Mouse (Mus musculus) embryo, embryonic 9.5 days (tissue): ENCODE results near the gene Lurap1.

Experiments
- DNase-seq: peaks from one replicate; pipeline ENCODE4 v3.0.0-alpha.2; 2017; ENCODE audit errors: extremely low spot score

Gene Lurap1

DNA sequence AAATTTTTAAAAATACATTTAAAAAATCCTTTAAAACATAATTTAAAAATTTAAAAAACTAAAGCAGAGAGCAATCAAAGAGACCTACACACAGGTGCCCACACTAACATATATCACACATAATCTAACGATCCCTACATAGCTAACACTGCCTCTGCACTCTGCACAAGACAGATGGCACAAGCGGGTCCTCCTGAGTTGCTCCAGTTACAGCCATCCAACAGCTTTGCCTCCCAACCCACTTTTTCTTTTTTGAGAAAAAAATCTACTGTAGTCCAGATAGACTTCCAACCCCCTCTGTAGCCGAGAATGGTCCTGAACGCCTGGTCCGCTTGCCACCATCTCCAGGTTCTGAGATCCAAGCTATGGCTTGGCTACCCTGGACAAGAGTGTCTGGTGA is 45.9 kb downstream of the Lurap1 start:
- DNase-seq = no peak

DNA sequence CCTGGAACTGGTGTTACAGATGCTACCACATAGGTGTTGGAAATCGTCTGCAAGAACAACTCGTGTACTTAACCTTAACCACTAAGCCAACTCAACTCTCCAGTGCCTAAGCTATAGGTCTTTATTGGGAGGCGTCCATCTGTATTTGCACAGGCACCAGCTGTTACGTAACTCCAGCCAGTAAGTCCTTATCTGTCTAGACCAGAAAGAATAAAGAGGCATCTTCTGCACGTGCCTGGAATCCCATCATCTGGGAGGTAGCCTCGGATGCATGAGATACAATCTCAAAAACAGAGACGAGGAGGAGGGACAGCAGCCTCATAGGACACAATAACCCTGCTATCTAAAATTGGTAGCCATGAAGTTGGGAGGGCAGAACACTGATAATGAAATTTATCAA is 50.2 kb downstream of the Lurap1 start:
- no peak for DNase-seq

DNA sequence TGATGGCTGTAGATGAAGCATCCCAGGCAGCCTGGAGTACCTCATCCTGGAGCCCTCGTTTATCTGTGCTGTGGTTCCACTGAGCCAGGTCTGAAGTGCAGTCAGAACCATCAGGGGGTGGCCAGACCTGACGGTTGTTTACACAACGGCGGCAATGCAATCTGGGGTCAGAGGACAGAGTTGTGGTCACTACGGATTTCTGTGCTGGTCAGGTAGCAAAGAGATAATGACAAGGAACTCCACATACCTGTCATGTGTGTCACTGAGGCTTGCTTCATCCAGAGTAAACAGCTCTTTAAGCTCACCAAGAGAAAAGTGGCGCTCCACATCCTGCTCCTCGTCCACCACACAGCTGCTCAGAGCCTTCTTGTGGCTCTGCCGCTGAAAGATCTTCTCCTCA is 53.9 kb downstream of the Lurap1 start:
- DNase-seq = no peak

DNA sequence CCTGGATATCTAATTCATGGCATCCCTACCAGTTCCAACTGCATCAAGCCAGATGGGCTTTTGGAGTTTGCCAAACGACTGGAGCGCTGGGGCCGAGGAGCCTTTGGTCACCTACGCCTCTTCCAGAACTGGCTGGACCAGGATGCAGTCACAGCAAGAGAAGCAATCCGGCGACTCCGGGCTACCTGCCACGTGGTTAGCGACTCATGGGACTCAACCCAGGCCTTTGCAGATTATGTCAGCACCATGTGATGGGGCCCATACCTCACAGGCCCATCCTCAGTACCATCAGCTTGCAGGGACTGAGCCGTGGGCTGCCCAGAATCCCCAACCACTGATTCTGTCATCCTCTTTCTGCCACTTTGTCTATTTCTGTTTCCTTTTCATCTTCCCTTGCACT is 54.8 kb downstream of the Lurap1 start:
- no peak for DNase-seq

DNA sequence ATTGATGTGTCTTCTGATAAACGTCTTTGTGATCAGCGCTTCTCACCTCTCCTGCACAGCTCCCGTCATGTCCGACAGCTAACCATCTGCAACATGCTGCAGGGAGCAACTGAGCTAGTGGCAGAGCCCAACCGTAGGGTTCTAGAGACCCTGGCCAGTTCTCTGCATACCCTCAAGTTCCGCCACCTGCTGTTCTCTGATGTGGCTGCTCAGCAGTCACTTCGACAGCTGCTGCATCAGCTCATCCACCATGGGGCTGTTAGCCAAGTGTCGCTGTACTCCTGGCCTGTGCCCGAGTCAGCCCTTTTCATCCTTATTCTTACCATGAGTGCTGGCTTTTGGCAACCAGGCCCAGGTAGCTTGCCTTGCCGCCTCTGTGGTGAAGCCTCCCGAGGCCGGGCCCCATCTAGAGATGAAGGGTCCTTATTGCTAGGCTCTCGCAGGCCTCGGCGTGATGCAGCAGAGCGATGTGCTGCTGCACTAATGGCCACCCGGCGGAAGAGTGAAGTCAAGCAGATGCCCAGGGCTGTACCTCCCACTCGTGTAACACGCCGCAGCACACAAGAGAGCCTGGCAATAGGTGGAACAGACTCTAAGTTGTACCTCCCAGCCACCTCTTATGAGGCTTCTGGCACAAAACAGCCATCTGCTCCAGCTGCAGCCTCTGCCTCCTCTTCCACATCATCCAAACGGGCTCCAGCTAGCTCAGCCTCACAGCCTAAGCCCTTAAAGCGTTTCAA is 62.5 kb downstream of the Lurap1 start:
- DNase-seq = no peak
